Mouse (Mus musculus): ENCODE results near the gene 4933428M09Rik. TPM values are rescaled to one million over a fixed set of nuclear protein-coding genes. Genes with fewer than 3 reads are reported as not detected.
A peak's percentile ranks its signal among the peaks of the same experiment; 100 is the strongest.

4933428M09Rik gene
- polyA plus RNA-seq, 1 experiment from 2014 or later, result not detected

DNA sequence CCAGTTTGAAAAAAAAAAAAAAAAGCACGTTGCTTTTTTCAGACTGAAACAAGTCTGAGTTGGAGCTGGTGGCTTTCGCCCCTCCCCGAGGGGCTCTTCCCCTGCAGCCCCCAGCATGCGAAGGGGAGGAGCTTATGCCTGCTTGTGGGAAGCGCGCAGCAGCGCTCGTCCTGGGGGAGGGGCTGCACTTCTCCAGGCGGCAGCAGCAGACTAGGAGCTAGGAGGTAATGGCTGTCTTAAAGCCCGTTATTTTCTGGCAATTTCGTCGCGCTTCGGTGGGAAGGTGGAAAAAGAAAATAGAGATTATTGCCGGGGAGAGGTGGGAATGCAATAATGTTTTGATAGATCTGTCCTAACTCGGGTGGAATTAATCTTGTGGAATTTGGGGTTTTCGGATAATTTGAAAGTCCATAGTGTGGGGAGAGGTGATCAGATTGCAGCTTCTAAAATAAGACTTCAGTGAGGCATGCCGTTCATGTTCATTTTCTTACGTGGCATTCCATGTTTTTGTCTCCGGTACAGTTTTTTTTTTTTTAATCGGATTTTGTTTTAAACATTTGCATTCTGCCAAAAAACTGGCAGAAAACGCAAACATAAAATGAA, 38.1 kb downstream of the 4933428M09Rik start:
- H3K9me3 ChIP-seq (ENCODE audit: control insufficient read depth, low read length), result no peaks in the 10 kb centered on the region
- ATAC-seq (ENCODE audit: low FRiP score), result peak; percentile 94
- no peaks in the 10 kb centered on the region for H3K36me3 ChIP-seq (ENCODE audit: control insufficient read depth, insufficient read depth, low read length)
- DNase-seq (ENCODE audit: low spot score), result peak; percentile 76
- peak overlapping the region; percentile 34 for H3K4me3 ChIP-seq (ENCODE audit: low read depth, low read length)
- no peaks in the 10 kb centered on the region for H3K27me3 ChIP-seq (ENCODE audit: control insufficient read depth, insufficient read depth, low read length)
- no peaks in the 10 kb centered on the region for H3K4me1 ChIP-seq (replicated peaks; ENCODE audit: control insufficient read depth, insufficient read depth, low read length)
- H3K27ac ChIP-seq (ENCODE audit: low read depth, low read length), result no peak overlapping the region
- peak overlapping the region; percentile 19 for H3K4me2 ChIP-seq (replicated peaks; ENCODE audit: low read depth, low read length)
- 19% methylated on average over 22 of the region's 22 CpGs for WGBS
- H3K9ac ChIP-seq (ENCODE audit: low read depth, low read length), result no peak overlapping the region

DNA sequence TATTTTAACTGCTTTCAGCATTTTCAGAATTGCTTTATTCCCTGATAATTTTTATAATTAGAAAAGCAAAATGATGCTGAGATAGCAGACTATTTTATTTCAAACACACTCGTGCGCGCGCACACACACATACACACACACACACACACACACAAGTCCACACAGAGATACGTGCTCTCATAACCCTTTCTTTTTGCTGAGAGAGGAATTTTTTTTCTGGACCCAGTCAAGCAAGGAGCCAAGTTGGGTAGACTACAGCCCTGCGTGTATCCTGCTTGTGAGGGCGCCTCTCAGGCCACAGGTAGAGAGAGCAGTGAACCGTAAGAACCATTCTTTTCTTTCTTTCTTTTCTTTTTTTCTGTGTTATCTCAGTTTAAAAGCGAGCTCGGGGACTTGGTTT, 38.7 kb downstream of the 4933428M09Rik start:
- ATAC-seq (ENCODE audit: low FRiP score), result no peak
- no peaks in the 10 kb centered on the region for H3K36me3 ChIP-seq (ENCODE audit: control insufficient read depth, insufficient read depth, low read length)
- no peak overlapping the region for H3K27ac ChIP-seq (ENCODE audit: low read depth, low read length)
- DNase-seq (ENCODE audit: low spot score), result peak; percentile 4
- H3K4me2 ChIP-seq (replicated peaks; ENCODE audit: low read depth, low read length), result peak overlapping the region; percentile 19; the same call in 1 of the 2 replicates
- H3K4me3 ChIP-seq (ENCODE audit: low read depth, low read length), result peak overlapping the region; percentile 34
- 54% methylated on average over 10 of the region's 10 CpGs for WGBS
- no peak overlapping the region for H3K9ac ChIP-seq (ENCODE audit: low read depth, low read length)
- H3K9me3 ChIP-seq (ENCODE audit: control insufficient read depth, low read length), result no peaks in the 10 kb centered on the region
- no peaks in the 10 kb centered on the region for H3K4me1 ChIP-seq (replicated peaks; ENCODE audit: control insufficient read depth, insufficient read depth, low read length)
- no peaks in the 10 kb centered on the region for H3K27me3 ChIP-seq (ENCODE audit: control insufficient read depth, insufficient read depth, low read length)

DNA sequence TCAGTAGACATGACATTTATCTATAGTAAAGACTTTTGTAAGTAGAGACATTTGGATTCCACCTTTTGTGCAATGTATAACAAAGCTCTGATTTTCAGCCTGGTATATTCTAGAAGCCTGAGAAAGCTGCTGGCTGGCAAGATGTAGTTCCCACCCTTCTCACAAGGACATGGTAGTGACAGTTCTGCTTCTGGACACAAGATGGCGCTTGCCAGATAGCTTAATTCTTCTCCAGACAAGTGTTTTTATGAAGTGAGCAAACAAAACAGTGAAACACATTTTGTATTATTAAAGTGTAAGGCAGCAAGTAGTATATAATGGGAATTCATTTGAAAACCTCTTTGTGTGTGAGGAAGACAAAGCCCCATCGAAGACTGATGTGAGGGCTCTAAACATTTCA, 40.0 kb downstream of the 4933428M09Rik start:
- H3K9ac ChIP-seq (ENCODE audit: low read depth, low read length), result no peak overlapping the region
- no peaks in the 10 kb centered on the region for H3K9me3 ChIP-seq (ENCODE audit: control insufficient read depth, low read length)
- H3K4me1 ChIP-seq (replicated peaks; ENCODE audit: control insufficient read depth, insufficient read depth, low read length), result no peaks in the 10 kb centered on the region
- H3K27ac ChIP-seq (ENCODE audit: low read depth, low read length), result no peak overlapping the region
- DNase-seq (ENCODE audit: low spot score) (peak; percentile 56), ATAC-seq (ENCODE audit: low FRiP score) (no peak)
- H3K36me3 ChIP-seq (ENCODE audit: control insufficient read depth, insufficient read depth, low read length), result no peaks in the 10 kb centered on the region
- no peaks in the 10 kb centered on the region for H3K27me3 ChIP-seq (ENCODE audit: control insufficient read depth, insufficient read depth, low read length)
- H3K4me2 ChIP-seq (replicated peaks; ENCODE audit: low read depth, low read length), result no peak overlapping the region
- 35% methylated on average over 2 of the region's 2 CpGs for WGBS
- H3K4me3 ChIP-seq (ENCODE audit: low read depth, low read length), result no peak overlapping the region

DNA sequence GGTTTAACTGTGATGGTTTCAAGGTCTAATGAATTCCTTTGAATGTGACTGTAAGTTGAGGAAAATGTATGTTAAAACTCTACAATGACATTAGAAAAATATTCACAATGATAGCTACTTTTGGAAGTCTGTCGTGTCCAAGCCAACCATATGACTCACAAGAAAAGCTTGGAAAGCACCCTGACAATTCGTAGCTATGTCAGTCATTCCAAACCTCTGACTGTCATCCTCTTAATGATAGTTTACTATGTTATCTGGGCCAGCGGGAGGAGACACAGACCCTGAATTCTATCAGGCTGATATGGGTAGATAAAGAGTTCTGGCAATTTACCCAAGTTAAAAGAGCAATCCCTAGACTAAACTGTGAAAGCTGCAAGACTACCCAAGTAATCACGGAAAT, 41.8 kb downstream of the 4933428M09Rik start:
- no peaks in the 10 kb centered on the region for H3K4me1 ChIP-seq (replicated peaks; ENCODE audit: control insufficient read depth, insufficient read depth, low read length)
- H3K27me3 ChIP-seq (ENCODE audit: control insufficient read depth, insufficient read depth, low read length), result no peaks in the 10 kb centered on the region
- no peak overlapping the region for H3K4me3 ChIP-seq (ENCODE audit: low read depth, low read length)
- H3K27ac ChIP-seq (ENCODE audit: low read depth, low read length), result no peak overlapping the region
- H3K9ac ChIP-seq (ENCODE audit: low read depth, low read length), result no peak overlapping the region
- no peak for DNase-seq (ENCODE audit: low spot score)
- ATAC-seq (ENCODE audit: low FRiP score), result no peak
- no peak overlapping the region for H3K4me2 ChIP-seq (replicated peaks; ENCODE audit: low read depth, low read length)
- WGBS, result 85% methylated on average over 4 of the region's 4 CpGs
- no peaks in the 10 kb centered on the region for H3K9me3 ChIP-seq (ENCODE audit: control insufficient read depth, low read length)
- H3K36me3 ChIP-seq (ENCODE audit: control insufficient read depth, insufficient read depth, low read length), result no peaks in the 10 kb centered on the region

DNA sequence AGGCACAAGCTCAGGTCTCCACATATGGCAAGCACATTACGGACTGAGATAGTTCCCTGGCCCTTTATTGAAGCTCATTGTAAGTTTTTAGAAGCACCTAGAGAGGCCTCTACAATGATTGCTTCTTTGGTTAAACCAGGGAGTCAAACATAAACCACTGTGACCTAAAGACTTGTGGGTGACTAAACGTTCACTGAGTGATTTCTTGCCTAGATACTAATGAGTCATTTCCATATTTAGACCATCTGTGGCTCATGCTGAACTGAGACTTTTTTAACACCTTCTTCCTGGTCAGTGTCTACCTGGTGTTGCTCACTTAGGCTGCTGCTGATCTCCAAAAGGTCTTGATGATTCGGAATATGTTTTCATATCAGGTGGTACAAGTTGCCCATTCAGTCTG, 42.9 kb downstream of the 4933428M09Rik start:
- ATAC-seq (ENCODE audit: low FRiP score), result no peak
- Histone ChIP-seq H3K4me2 (replicated peaks; ENCODE audit: low read depth, low read length) (no peak overlapping the region), H3K4me3 (ENCODE audit: low read depth, low read length) (no peak overlapping the region), H3K9me3 (ENCODE audit: control insufficient read depth, low read length) (no peaks in the 10 kb centered on the region), H3K9ac (ENCODE audit: low read depth, low read length) (no peak overlapping the region), H3K27ac (ENCODE audit: low read depth, low read length) (no peak overlapping the region), H3K27me3 (ENCODE audit: control insufficient read depth, insufficient read depth, low read length) (no peaks in the 10 kb centered on the region), H3K4me1 (replicated peaks; ENCODE audit: control insufficient read depth, insufficient read depth, low read length) (no peaks in the 10 kb centered on the region), H3K36me3 (ENCODE audit: control insufficient read depth, insufficient read depth, low read length) (no peaks in the 10 kb centered on the region)
- WGBS, result 85% methylated on average over 3 of the region's 3 CpGs
- no peak for DNase-seq (ENCODE audit: low spot score)

Other genes starting within 250 kb of the 4933428M09Rik start
- gene Serpina7, start 94.0 kb upstream of the 4933428M09Rik start, polyA plus RNA-seq (2014; fragmentation: Nextera tagmentation; extraction: Ambion mirVana), result 0.20 TPM in 1 of 2 replicates, not detected in the other
- gene 4930513O06Rik, start 93.0 kb upstream of the 4933428M09Rik start, polyA plus RNA-seq (2014; fragmentation: Nextera tagmentation; extraction: Ambion mirVana), result not detected in 2 replicates
- 17.1 and 18.3 TPM in 2 replicates for gene Mum1l1, start 30.8 kb downstream of the 4933428M09Rik start, polyA plus RNA-seq (2014; fragmentation: Nextera tagmentation; extraction: Ambion mirVana)
- gene Trap1a, start 154.5 kb downstream of the 4933428M09Rik start, polyA plus RNA-seq (2014; fragmentation: Nextera tagmentation; extraction: Ambion mirVana), result 0.14 TPM in 1 of 2 replicates, not detected in the other